Mouse (Mus musculus): ENCODE measurements around the gene Sac3d1. TPM values are rescaled to one million over a fixed set of nuclear protein-coding genes. Genes with fewer than 3 reads are reported as not detected.
A peak's percentile ranks its signal among the peaks of the same experiment; 100 is the strongest.

Sac3d1 gene
- total RNA-seq, 1 experiment from 2014 or later, result 6.8 TPM

- ATAC-seq (replicated peaks in 1 of 2; ENCODE audit: insufficient read depth in 1 of 2, low FRiP score in 2 of 2, low TSS enrichment in 1 of 2, low read depth in 1 of 2, poor library complexity in 2 of 2, severe bottlenecking in 2 of 2), result no peak
Measured at GRCm38 (mm10) chr19:6126789-6127580, 8.5 kb upstream of the Sac3d1 start.

DNA sequence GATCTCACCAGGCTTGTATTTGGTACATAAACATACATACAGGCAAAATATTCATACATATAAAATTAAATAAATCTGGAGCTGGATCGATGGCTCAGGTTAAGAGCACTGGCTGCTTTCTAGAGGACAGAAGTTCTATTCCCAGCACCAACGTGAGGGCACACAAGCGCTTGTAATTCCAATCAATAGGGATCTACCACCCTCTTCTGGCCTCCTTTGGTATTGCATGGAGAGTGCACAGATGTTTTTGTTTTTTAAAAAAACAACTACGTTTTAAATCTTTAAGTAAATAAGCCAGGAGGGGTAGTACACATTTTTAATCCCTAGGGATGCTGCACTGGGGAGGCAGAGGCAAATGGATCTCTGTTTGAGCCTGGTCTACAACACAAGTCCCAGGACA is 7.8 kb upstream of the Sac3d1 start:
- no peak for ATAC-seq (replicated peaks in 1 of 2; ENCODE audit: insufficient read depth in 1 of 2, low FRiP score in 2 of 2, low TSS enrichment in 1 of 2, low read depth in 1 of 2, poor library complexity in 2 of 2, severe bottlenecking in 2 of 2)

- no peak for ATAC-seq (replicated peaks in 1 of 2; ENCODE audit: insufficient read depth in 1 of 2, low FRiP score in 2 of 2, low TSS enrichment in 1 of 2, low read depth in 1 of 2, poor library complexity in 2 of 2, severe bottlenecking in 2 of 2)
Measured at GRCm38 (mm10) chr19:6124898-6125297, 6.4 kb upstream of the Sac3d1 start.

- ATAC-seq (replicated peaks in 1 of 2; ENCODE audit: insufficient read depth in 1 of 2, low FRiP score in 2 of 2, low TSS enrichment in 1 of 2, low read depth in 1 of 2, poor library complexity in 2 of 2, severe bottlenecking in 2 of 2), result no peak
Measured at GRCm38 (mm10) chr19:6123330-6123729, 4.9 kb upstream of the Sac3d1 start.

DNA sequence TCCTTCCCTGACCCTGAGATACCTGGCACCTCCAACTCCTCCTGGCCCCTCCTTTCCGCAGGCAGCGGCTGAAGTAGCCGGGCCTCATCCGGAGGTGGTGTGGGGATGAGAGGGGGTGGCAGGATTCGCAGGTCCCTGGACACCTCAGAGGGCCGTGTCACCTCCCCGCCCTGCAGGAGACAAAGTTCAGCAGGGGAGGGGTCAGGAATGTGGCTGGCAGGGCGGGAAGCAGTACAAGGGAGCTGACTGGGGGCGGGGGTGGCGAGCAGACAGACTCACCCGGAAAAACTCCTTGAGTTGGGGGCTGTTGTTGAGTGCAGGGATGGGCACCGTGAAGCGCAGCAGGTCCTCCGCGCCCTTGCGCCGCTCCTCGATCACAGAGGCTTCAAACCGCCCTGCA is 3.3 kb upstream of the Sac3d1 start:
- ATAC-seq (replicated peaks in 1 of 2; ENCODE audit: insufficient read depth in 1 of 2, low FRiP score in 2 of 2, low TSS enrichment in 1 of 2, low read depth in 1 of 2, poor library complexity in 2 of 2, severe bottlenecking in 2 of 2), result no peak

GRCm38 (mm10) chr19:6118677-6119185 is 281 bp upstream of the Sac3d1 start:
- ATAC-seq (replicated peaks in 1 of 2; ENCODE audit: insufficient read depth in 1 of 2, low FRiP score in 2 of 2, low TSS enrichment in 1 of 2, low read depth in 1 of 2, poor library complexity in 2 of 2, severe bottlenecking in 2 of 2), result 0 out of 4 replicates have a peak, but pooled peaks of 1 of the 2 experiments have one; percentile 3

DNA sequence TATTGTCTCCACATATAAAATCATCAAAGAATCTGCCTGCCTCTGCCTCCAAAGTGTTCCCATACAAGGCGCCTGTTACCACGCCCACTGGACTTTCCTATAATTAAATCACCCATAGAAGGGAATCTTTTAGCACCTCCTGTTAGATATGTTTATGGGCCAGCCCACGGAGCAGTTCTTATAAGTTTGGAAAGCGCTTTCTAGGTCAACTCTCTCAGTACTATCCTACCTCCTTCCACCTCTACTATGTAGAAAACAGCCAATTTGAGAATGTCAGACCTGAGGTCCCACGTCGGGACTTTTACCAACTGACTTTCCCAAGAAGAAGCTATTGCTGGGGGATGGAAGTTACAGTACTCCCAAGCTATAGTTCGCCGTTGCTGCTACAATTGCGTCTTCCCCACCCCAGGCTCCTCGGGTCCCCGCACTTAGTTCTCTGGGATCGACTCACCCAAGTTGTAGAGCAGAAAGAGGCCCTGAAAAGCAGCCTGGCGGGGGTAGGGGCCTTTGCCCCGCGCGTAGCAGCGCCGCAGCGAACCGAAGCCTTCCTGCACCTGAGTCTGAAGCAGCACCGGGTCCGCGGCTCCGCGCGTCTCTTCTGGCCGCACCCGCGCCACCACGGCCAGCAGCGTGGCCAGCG is 984 bp downstream of the Sac3d1 start:
- no peak for ATAC-seq (replicated peaks in 1 of 2; ENCODE audit: insufficient read depth in 1 of 2, low FRiP score in 2 of 2, low TSS enrichment in 1 of 2, low read depth in 1 of 2, poor library complexity in 2 of 2, severe bottlenecking in 2 of 2)

- no peak for ATAC-seq (replicated peaks in 1 of 2; ENCODE audit: insufficient read depth in 1 of 2, low FRiP score in 2 of 2, low TSS enrichment in 1 of 2, low read depth in 1 of 2, poor library complexity in 2 of 2, severe bottlenecking in 2 of 2)
Measured at GRCm38 (mm10) chr19:6116113-6116850, 2.2 kb downstream of the Sac3d1 start.

GRCm38 (mm10) chr19:6113116-6113515 is 5.3 kb downstream of the Sac3d1 start:
- no peak for ATAC-seq (replicated peaks in 1 of 2; ENCODE audit: insufficient read depth in 1 of 2, low FRiP score in 2 of 2, low TSS enrichment in 1 of 2, low read depth in 1 of 2, poor library complexity in 2 of 2, severe bottlenecking in 2 of 2)

DNA sequence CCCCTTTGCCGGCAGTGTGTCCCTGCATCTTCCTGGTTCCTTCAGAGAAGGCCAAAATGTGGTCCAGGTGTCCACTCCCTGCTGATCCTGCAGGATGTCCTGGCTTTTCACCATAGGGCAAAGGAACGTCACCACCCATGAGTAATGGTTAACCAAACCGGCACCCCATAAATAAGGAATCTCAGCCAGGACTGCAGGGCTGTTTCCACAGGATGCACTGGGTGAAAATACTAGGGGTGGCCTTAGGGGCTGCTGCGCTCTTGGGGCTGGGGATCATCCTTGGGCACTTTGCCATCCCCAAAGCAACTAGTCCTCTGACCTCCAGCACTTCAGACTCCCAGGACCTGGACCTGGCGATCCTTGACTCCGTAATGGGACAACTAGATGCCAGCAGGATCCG is 12.9 kb downstream of the Sac3d1 start, which contains the start of gene Naaladl1:
Gene Naaladl1, plus strand, starts transcription at position 197 of the 400 bp plus-strand sequence.
- ATAC-seq (replicated peaks in 1 of 2; ENCODE audit: insufficient read depth in 1 of 2, low FRiP score in 2 of 2, low TSS enrichment in 1 of 2, low read depth in 1 of 2, poor library complexity in 2 of 2, severe bottlenecking in 2 of 2), result no peak

GRCm38 (mm10) chr19:6104476-6104875 is 14.0 kb downstream of the Sac3d1 start:
- no peak for ATAC-seq (replicated peaks in 1 of 2; ENCODE audit: insufficient read depth in 1 of 2, low FRiP score in 2 of 2, low TSS enrichment in 1 of 2, low read depth in 1 of 2, poor library complexity in 2 of 2, severe bottlenecking in 2 of 2)

DNA sequence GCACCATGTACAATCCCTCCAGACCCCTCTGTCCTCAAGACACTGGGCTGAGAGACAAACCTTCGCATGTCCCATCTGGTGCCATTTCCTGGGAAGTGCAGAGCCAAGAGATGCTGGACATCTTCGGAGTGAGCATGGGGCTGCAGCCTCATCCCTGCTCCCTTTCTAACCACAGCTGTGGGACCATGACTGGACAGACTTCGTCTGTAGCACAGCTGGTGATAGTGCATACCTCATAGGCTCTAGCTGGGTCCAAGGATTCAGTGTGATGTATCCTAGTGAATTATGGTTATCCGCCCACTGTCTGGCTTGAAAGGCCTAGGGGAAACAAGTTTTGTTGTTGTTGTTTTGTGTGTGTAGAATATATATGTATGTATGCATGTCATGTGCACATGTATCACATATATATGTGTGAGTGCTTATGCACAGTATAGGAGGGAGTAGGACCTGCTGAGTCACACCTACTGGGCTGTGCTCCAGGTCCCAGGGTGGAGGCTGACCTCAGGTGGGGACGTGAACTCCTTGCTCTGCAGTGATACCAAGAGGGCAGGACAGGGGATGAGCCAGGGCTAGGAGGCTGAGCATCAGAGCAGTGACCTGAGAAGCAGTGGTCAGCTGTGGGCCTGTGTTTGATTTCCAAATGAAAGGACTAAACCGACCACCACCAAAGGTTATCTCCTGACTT is 16.1 kb downstream of the Sac3d1 start:
- no peak for ATAC-seq (replicated peaks in 1 of 2; ENCODE audit: insufficient read depth in 1 of 2, low FRiP score in 2 of 2, low TSS enrichment in 1 of 2, low read depth in 1 of 2, poor library complexity in 2 of 2, severe bottlenecking in 2 of 2)

DNA sequence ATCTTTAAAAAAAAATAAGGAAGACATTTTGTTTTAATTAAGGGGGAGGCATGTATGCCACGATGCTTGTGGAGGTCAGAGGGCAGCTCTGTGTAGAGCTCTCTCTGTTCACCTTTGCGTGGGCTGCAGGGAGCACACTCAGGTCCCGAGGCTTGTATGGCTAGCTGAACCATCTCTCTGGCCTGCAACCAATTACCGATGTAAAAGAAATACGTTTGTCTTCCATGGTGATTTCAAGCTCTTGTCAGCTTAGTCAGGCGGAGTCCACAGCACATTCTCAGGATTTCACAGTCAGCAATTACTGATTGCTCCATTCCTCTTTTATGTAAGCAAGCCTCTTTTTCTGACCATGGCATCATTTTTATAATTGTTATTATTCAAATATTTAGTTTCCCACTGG is 17.3 kb downstream of the Sac3d1 start:
- ATAC-seq (replicated peaks in 1 of 2; ENCODE audit: insufficient read depth in 1 of 2, low FRiP score in 2 of 2, low TSS enrichment in 1 of 2, low read depth in 1 of 2, poor library complexity in 2 of 2, severe bottlenecking in 2 of 2), result no peak

DNA sequence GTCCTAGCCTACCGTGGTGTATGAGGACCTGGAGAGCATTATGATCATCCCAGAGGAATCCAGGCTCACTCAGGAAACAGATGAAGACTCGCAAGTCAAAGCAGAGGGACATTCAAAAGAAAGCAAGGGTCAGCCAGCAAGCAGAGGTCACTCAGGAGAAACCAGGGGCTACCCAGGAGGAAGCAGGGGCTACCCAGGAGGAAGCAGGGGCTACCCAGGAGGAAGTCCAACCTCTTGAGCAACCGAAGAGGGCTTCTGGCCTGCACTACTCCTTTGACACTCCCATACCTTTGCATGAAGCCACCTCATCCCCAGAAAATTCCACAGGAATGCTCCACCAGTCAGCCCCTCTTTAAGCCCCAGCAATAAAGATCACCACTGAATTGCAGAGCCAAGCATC is 20.6 kb downstream of the Sac3d1 start:
- no peak for ATAC-seq (replicated peaks in 1 of 2; ENCODE audit: insufficient read depth in 1 of 2, low FRiP score in 2 of 2, low TSS enrichment in 1 of 2, low read depth in 1 of 2, poor library complexity in 2 of 2, severe bottlenecking in 2 of 2)

DNA sequence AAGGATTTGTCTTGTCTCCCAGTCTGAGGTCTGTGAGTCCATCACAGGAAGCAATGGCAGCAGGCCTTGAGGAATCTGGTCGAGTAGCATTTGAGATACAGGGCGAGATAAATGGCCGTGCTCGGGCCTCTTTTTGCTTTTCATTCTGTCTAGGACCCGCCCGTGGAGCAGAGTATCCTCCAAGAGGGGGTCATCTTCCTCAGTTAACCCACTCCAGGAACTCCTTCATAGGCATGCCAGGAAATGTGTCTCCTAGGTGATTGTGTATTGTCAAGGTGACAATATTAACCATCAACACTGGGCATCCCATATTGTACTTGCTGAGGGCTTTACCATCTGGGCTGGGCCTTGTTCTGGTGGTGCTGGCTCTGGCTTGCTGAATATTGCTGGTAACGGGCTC is 24.3 kb downstream of the Sac3d1 start, which contains the start of gene AC131692.1:
Gene AC131692.1, plus strand, starts transcription at position 301 of the 400 bp plus-strand sequence.
- ATAC-seq (replicated peaks in 1 of 2; ENCODE audit: insufficient read depth in 1 of 2, low FRiP score in 2 of 2, low TSS enrichment in 1 of 2, low read depth in 1 of 2, poor library complexity in 2 of 2, severe bottlenecking in 2 of 2), result no peak

GRCm38 (mm10) chr19:6088841-6089240 is 29.6 kb downstream of the Sac3d1 start:
- ATAC-seq (replicated peaks in 1 of 2; ENCODE audit: insufficient read depth in 1 of 2, low FRiP score in 2 of 2, low TSS enrichment in 1 of 2, low read depth in 1 of 2, poor library complexity in 2 of 2, severe bottlenecking in 2 of 2), result no peak

DNA sequence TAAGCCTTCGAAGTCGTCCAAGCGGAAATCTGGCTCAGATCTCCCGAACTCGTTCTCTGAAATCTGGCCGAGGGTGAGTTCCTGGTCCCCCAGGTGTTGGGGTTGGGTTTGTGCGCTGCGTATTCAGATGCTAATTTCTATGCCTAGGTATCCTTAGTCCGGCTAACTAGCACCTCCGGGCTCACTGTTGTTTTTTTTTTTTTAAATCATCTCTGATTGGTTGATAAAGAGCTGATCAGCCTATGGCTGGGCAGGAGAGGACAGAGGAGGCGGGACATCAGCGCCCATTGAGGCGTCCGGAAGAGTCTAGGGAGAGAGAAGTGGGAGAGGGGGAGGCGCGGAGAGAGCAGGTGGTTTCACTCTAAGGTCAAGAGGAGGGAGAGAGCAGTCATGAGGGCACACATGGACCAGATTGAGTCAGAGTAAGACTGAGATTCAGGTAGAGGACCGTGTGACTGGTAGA is 33.0 kb downstream of the Sac3d1 start:
- ATAC-seq (replicated peaks in 1 of 2; ENCODE audit: insufficient read depth in 1 of 2, low FRiP score in 2 of 2, low TSS enrichment in 1 of 2, low read depth in 1 of 2, poor library complexity in 2 of 2, severe bottlenecking in 2 of 2), result peak; percentile 62 to 74

Data from hematopoietic stem cell, adult 5-6 weeks (primary cell).